Mouse (Mus musculus): ENCODE measurements around the gene Esrp2. TPM values are rescaled to one million over a fixed set of nuclear protein-coding genes. Genes with fewer than 3 reads are reported as not detected.

The Esrp2 gene
- polyA plus RNA-seq (2017; shearing (Covaris generic)) = 0.14 TPM

DNA sequence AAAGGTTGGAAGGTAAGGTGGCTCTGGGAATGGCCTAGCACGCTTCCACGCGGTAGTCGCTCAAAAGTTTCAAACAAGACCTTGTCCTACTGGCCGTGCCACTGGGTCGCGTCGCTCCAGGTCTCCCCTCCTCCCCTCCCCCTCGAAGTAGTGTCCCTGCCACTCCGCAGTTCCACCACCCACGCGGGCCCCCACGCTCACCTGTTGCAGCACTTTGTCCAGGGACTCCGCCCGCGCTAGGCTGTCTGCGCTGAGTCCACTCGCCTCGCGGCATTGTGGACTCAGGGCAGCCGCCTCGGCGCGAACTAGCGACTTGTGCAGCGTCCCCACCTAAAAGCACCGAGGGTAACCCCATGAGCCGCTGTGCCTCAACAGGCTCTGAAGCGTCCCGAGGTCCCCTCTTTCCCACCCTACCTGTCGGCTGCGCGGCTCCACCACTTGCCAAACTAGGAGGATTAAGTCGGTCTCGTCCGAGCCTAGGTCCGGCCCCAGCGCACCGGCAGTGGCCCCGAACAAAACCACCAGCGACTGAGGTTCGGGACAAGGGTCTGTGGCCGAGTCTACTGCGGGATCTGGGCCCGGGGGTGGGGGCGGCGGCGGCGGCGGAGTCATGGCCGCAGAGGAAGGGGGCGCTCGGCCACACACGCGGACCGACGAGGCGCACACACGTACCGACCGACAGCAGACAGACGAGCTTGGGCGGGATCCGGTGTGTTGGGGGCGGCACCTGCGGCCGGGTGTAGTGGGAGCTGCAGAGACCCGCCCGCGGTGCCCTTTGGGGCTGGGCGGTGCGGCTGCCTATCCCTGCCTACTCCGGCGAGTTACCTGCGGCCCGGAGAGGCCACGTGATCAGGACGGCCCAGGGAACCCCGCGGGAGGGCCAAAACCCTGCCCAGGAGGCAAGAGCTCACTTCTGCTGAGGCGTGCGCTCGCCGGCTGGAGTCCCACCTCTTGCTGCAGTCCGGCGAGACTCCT is at the start of gene Esrp2:
Gene Esrp2 (minus strand): TSS at position 819 of the 975 bp plus-strand sequence.

DNA sequence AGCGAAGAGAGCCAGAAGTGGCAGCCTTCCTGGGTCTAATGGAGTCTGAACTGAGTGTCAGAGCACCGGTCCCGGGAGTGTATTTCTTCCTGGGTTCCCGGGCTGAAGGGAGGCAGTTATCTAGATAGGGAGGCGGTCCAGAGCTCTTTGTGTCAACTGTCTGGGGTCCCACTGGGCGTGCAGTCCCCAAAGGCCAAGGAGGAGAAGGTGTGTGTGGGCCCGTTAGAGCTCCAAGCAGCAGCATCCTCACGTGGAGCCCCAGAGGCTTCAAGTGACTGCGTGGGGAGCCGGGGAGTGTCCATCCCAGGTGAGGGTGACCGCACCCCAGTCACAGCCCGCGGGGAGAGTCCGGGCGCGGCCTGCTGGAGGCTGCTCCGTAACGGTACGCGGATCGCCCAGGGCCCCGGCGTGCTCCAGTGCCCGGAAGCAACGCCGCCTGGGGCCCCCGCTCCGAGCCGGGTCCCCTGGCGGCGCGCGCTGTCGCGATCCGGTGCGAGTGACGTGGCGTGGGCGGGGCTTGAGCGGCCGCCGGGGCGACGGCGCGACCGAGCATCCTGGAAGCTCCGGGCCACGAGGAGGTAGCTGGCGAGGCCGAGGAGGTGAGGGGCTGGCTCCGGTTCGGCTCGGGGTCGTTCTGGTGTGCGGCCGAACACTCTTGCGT is 31.7 kb upstream of the Esrp2 start, which contains the start of gene Slc7a6:
Gene Slc7a6 (plus strand): TSS at position 502 of the 661 bp plus-strand sequence.

DNA sequence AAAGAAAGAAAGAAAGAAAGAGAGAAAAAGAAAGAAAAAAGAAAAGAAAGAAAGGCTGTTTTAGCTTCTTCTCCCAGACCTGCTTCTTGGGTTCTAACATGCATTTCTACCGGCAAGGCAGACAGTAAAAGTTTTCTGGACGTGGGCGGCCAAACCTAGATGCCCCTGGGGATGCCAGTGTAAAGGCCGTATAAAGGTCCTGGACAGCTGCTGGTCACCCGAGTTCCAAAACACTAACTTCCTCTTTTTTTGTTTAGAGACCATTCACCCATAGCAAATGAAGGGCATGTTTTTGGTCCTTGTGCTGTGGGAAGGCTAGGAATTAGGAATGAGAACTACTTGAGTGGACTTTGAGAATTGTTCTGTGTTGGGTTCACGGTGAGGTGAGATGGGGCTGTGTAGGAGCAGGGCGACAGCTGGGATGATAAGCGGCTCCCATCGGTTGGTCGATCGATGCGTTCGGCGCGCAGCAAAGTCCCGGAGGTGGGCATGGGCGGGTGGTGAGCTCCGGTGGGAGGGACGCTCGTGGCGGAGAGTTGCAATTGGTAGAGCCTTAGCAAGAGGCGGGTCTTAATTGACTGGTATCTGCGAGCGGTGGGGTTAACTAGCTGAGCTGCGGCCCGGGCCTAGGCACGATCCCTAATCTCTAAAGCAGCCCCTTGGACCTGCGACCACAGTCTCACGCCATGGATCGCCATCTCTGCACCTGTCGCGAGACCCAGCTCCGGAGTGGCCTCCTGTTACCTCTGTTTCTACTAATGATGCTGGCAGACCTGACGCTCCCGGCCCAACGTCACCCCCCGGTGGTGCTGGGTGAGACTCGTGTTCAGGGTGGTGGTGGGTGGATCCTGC is 13.3 kb upstream of the Esrp2 start, which contains the start of gene Pla2g15:
Gene Pla2g15 (plus strand): TSS at position 599 of the 852 bp plus-strand sequence.

Other genes with a start within 250 kb of the Esrp2 start
- gene Nrn1l, start 243.4 kb downstream of the Esrp2 start, polyA plus RNA-seq (2017; shearing (Covaris generic)) = not detected
- gene Pskh1, start 236.5 kb downstream of the Esrp2 start, polyA plus RNA-seq (2017; shearing (Covaris generic)) = 18.0 TPM
- gene Ctrl, start 203.1 kb downstream of the Esrp2 start, polyA plus RNA-seq (2017; shearing (Covaris generic)) = 0.72 TPM
- 214 TPM for gene Psmb10, start 198.5 kb downstream of the Esrp2 start, polyA plus RNA-seq (2017; shearing (Covaris generic))
- 0.27 TPM for gene Lcat, start 193.6 kb downstream of the Esrp2 start, polyA plus RNA-seq (2017; shearing (Covaris generic))
- gene Slc12a4, start 170.9 kb downstream of the Esrp2 start, polyA plus RNA-seq (2017; shearing (Covaris generic)) = 13.7 TPM
- not detected for gene Dpep3, start 157.5 kb downstream of the Esrp2 start, polyA plus RNA-seq (2017; shearing (Covaris generic))
- 37.3 TPM for gene Dus2, start 145.6 kb downstream of the Esrp2 start, polyA plus RNA-seq (2017; shearing (Covaris generic))
- gene Dpep2nb, start 131.0 kb downstream of the Esrp2 start, polyA plus RNA-seq (2017; shearing (Covaris generic)) = not detected
- 7.9 TPM for gene Ddx28, start 125.1 kb downstream of the Esrp2 start, polyA plus RNA-seq (2017; shearing (Covaris generic))
- 184 TPM for gene Nfatc3, start 78.1 kb downstream of the Esrp2 start, polyA plus RNA-seq (2017; shearing (Covaris generic))
- gene Pla2g15, start 13.4 kb upstream of the Esrp2 start, polyA plus RNA-seq (2017; shearing (Covaris generic)) = 2.9 TPM
- gene Slc7a6, start 31.9 kb upstream of the Esrp2 start, polyA plus RNA-seq (2017; shearing (Covaris generic)) = 31.8 TPM
- gene Slc7a6os, start 74.0 kb upstream of the Esrp2 start, polyA plus RNA-seq (2017; shearing (Covaris generic)) = 70.6 TPM
- 35.1 TPM for gene Prmt7, start 74.0 kb upstream of the Esrp2 start, polyA plus RNA-seq (2017; shearing (Covaris generic))
- not detected for gene Smpd3, start 201.0 kb upstream of the Esrp2 start, polyA plus RNA-seq (2017; shearing (Covaris generic))